8 mouse cellular contexts compared by ENCODE assay signal in genomic region chr10:24493392-24493791, GRCm38 (mm10).
A peak's percentile ranks its signal among the peaks of the same experiment; 100 is the strongest.
DNase-seq lines count a peak whose midpoint lies in the region; ATAC-seq and TF ChIP-seq lines count a peak whose summit lies in the region.

No protein-coding gene starts in this region.

- H3K9ac ChIP-seq in MEL (ENCODE audit: control insufficient read depth, low read depth, low read length, poor library complexity, severe bottlenecking) = no peak overlapping the region
- H3K9ac ChIP-seq in heart, postnatal 0 days (replicated peaks; ENCODE audit: low read depth, low read length) = no peak overlapping the region
- H3K9ac ChIP-seq in lung, embryonic 15.5 days = no peak overlapping the region

- no peak for TF ChIP-seq CTCF in MEL (IDR thresholded peaks at IDR 0.05 in 2 of 3, conservative IDR thresholded peaks at IDR 0.05 in 1 of 3; ENCODE audit: control insufficient read depth in 1 of 3, insufficient read depth in 1 of 3, low read depth in 2 of 3, low read length in 3 of 3, poor library complexity in 1 of 3, severe bottlenecking in 1 of 3)
- TF ChIP-seq CTCF in heart, postnatal 0 days (IDR thresholded peaks at IDR 0.05; ENCODE audit: low read depth) = no peak

- 7% methylated on average over 4 of the region's 4 CpGs for WGBS in heart, postnatal 0 days
- WGBS in lung, embryonic 15.5 days = 22% methylated on average over 4 of the region's 4 CpGs

- ATAC-seq in heart, postnatal 0 days (ENCODE audit: insufficient read depth, low read depth) = peak; percentile 84
- ATAC-seq in lung, embryonic 15.5 days (ENCODE audit: borderline replicate concordance, extremely low read depth, low FRiP score, low TSS enrichment) = peak; percentile 77
- ATAC-seq in frontal cortex, adult (ENCODE audit: low TSS enrichment) = no peak

- H3K4me1 ChIP-seq in MEL (ENCODE audit: control insufficient read depth in 1 of 2, insufficient read depth in 2 of 2, low read length in 2 of 2) = peaks cover 0 to 4% of the 10 kb centered on the region in 2 experiments; a peak in 1 of 4 replicates
- peaks cover 13% of the 10 kb centered on the region for H3K4me1 ChIP-seq in heart, postnatal 0 days (ENCODE audit: control insufficient read depth, insufficient read depth)
- H3K4me1 ChIP-seq in lung, embryonic 15.5 days = peaks cover 19% of the 10 kb centered on the region

- TF ChIP-seq EP300 in MEL (IDR thresholded peaks at IDR 0.05; ENCODE audit: low read depth in 1 of 2, low read length in 2 of 2) = no peak
- no peak for TF ChIP-seq EP300 in heart, postnatal 0 days (IDR thresholded peaks at IDR 0.05; ENCODE audit: low read depth)

- H3K79me2 ChIP-seq in MEL (ENCODE audit: control insufficient read depth, insufficient read depth, low read length, poor library complexity) = no peaks in the 10 kb centered on the region

- H3K36me3 ChIP-seq in MEL (ENCODE audit: control insufficient read depth in 1 of 2, insufficient read depth in 2 of 2, low read length in 2 of 2) = no peaks in the 10 kb centered on the region; a peak in 2 of 4 replicates
- no peaks in the 10 kb centered on the region for H3K36me3 ChIP-seq in heart, postnatal 0 days (replicated peaks; ENCODE audit: control insufficient read depth, insufficient read depth, low read length)
- no peaks in the 10 kb centered on the region for H3K36me3 ChIP-seq in lung, embryonic 15.5 days

- H3K9me3 ChIP-seq in MEL (replicated peaks; ENCODE audit: insufficient read depth, low read length) = no peaks in the 10 kb centered on the region
- no peaks in the 10 kb centered on the region for H3K9me3 ChIP-seq in heart, postnatal 0 days (replicated peaks; ENCODE audit: control insufficient read depth, low read length)
- no peaks in the 10 kb centered on the region for H3K9me3 ChIP-seq in lung, embryonic 15.5 days

- no peak for TF ChIP-seq POLR2A in MEL (IDR thresholded peaks at IDR 0.05; ENCODE audit: control insufficient read depth in 1 of 2, insufficient read depth in 1 of 2, low read depth in 1 of 2, low read length in 2 of 2, poor library complexity in 1 of 2)

- no peak for TF ChIP-seq RAD21 in MEL (IDR thresholded peaks at IDR 0.05; ENCODE audit: low read depth, low read length)

- no peak overlapping the region for H3K27ac ChIP-seq in MEL (ENCODE audit: control insufficient read depth, low read depth, low read length)
- peak overlapping the region; percentile 88 for H3K27ac ChIP-seq in heart, postnatal 0 days (ENCODE audit: low read depth)
- peak overlapping the region; percentile 61 for H3K27ac ChIP-seq in lung, embryonic 15.5 days

- H3K27me3 ChIP-seq in MEL (ENCODE audit: control insufficient read depth in 1 of 2, insufficient read depth in 2 of 2, low read length in 2 of 2) = no peaks in the 10 kb centered on the region
- no peaks in the 10 kb centered on the region for H3K27me3 ChIP-seq in heart, postnatal 0 days (ENCODE audit: control insufficient read depth, insufficient read depth, low read length)
- no peaks in the 10 kb centered on the region for H3K27me3 ChIP-seq in lung, embryonic 15.5 days

- H3K4me2 ChIP-seq in heart, postnatal 0 days (ENCODE audit: low read depth, low read length) = peak overlapping the region; percentile 14; the same call in 1 of the 2 replicates
- H3K4me2 ChIP-seq in lung, embryonic 15.5 days = no peak overlapping the region

- peak; percentile 5 for DNase-seq in MEL (ENCODE audit: low read depth, low spot score)
- peak; percentile 78 to 80 for DNase-seq in adrenal gland, postnatal 36 days
- DNase-seq in heart, postnatal 0 days (ENCODE audit: low spot score) = peak; percentile 45
- DNase-seq in frontal cortex, adult 2 months (ENCODE audit: extremely low spot score in 1 of 2, low spot score in 1 of 2) = no peak
- DNase-seq in right cerebral cortex, postnatal 25 days = no peak
- no peak for DNase-seq in natural killer cell, adult 2 months (ENCODE audit: low spot score in 2 of 2)

- H3K4me3 ChIP-seq in MEL (ENCODE audit: control insufficient read depth in 1 of 2, insufficient read depth in 1 of 2, low read depth in 2 of 2, low read length in 2 of 2) = no peak overlapping the region
- H3K4me3 ChIP-seq in heart, postnatal 0 days (ENCODE audit: low read depth, low read length) = no peak overlapping the region
- no peak overlapping the region for H3K4me3 ChIP-seq in lung, embryonic 15.5 days

TF ChIP-seq in MEL, 35 proteins besides CTCF, POLR2A, EP300 and RAD21:
- TF ChIP-seq ZKSCAN1 (IDR thresholded peaks at IDR 0.05; ENCODE audit: low read depth, low read length) (no peak), ETS1 (IDR thresholded peaks at IDR 0.05; ENCODE audit: low read depth, low read length) (no peak), JUND (IDR thresholded peaks at IDR 0.05; ENCODE audit: low read depth, low read length) (no peak), SMC3 (IDR thresholded peaks at IDR 0.05; ENCODE audit: low read depth, low read length) (no peak), UBTF (IDR thresholded peaks at IDR 0.05; ENCODE audit: borderline replicate concordance, insufficient read depth, low read depth, low read length) (no peak), NRF1 (IDR thresholded peaks at IDR 0.05; ENCODE audit: insufficient read depth, low read depth, low read length, poor library complexity, severe bottlenecking) (no peak), CHD2 (IDR thresholded peaks at IDR 0.05; ENCODE audit: low read length) (no peak), USF1 (IDR thresholded peaks at IDR 0.05; ENCODE audit: low read depth, low read length) (no peak), MAX (IDR thresholded peaks at IDR 0.05; ENCODE audit: low read length) (no peak), USF2 (IDR thresholded peaks at IDR 0.05; ENCODE audit: borderline replicate concordance in 1 of 2, insufficient read depth in 1 of 2, low read depth in 1 of 2, low read length in 2 of 2) (no peak), CHD1 (IDR thresholded peaks at IDR 0.05; ENCODE audit: low read depth, low read length) (no peak), ZNF384 (IDR thresholded peaks at IDR 0.05; ENCODE audit: low read depth, low read length) (no peak), NELFE (IDR thresholded peaks at IDR 0.05; ENCODE audit: low read depth, low read length) (no peak), MYB (IDR thresholded peaks at IDR 0.05; ENCODE audit: low read depth, low read length) (no peak), TCF12 (IDR thresholded peaks at IDR 0.05; ENCODE audit: low read depth, low read length) (no peak), TAL1 (IDR thresholded peaks at IDR 0.05; ENCODE audit: low read length) (no peak), MEF2A (IDR thresholded peaks at IDR 0.05; ENCODE audit: extremely low read depth, insufficient replicate concordance, low read depth, low read length, poor library complexity, severe bottlenecking) (no peak), GABPA (IDR thresholded peaks at IDR 0.05; ENCODE audit: low read depth, low read length) (no peak), MXI1 (IDR thresholded peaks at IDR 0.05; ENCODE audit: low read depth, low read length) (no peak)
TF ChIP-seq in MEL: peak in this region for 0.

Comparison
In these comparisons a context has a peak if more than half of its experiments do, and no peak if none do; other contexts are left out.
1. DNase-seq: peak in MEL (single experiment), adrenal gland, postnatal 36 days (2 of 2) and heart, postnatal 0 days (single experiment); none in frontal cortex, adult 2 months (0 of 2), right cerebral cortex, postnatal 25 days (single experiment) and natural killer cell, adult 2 months (0 of 2).